Mouse (Mus musculus) retina, adult 2 months (tissue): ENCODE data around the gene Olfm4.

ENCODE experiments used
- DNase-seq: peaks from one replicate; pipeline ENCODE4 v3.0.0-alpha.2; 2012; ENCODE audit warnings: low read depth, low spot score

The Olfm4 gene

DNA sequence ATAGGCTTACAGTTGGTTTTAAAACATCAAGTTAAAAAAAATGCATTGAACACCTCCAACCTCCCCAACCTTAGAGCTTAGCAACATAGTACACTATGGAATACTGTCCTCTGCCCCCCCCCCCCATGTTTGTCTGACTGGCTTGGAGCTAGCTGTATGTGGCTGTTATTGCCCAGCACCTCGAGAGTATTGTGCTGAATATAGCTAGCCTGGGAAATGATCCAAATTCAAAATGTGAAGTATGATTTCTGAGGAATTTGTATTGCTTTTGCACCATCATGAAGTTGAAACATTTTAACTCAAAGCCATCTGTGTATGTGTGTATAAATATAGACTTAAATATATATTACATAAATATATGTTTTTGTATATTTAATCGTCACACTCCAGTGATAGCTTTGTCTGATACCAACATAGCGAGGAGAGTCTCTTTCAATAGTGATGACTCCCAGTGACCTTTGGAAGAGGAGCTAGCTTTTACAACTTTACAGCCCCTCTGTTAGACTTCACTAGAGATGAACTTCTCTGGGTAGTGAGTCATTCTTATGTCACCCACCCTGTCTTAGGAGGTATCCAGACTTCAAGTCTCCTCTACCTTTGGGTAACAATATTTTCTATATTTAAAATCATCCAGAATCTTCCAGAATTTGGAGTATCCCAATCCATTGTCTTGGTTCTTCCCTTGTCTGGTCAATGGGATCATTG lies 45.6 kb downstream of the Olfm4 start:
- DNase-seq = no peak

DNA sequence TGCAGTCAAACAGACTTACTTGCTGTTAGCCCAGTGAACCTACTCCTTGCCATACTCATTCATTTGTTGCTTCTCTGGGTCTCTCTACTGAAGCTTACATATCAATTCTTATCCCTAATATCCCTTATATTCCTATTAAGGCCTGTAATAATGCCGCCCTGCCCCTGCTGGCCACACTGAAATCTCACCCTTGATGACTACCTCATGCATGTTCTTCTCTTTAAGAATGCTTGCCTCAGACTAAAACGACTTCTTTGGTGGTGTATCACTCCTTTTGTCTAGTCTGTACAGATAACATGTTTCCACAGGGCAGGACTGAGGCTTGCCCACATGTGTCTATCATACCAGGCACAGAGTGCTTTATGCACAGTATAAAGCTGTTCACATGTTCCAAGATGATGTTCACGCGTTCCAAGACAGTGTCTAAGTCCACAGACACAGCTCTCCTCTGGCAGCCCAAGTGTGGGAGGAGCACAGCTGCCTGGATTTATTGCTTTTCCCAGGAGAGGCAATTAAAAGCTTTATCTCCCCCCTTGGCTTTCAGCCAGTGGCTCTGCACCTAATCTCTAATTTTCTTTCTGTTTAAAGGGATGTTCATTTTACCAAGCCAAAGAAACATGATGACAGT lies 55.9 kb downstream of the Olfm4 start:
- DNase-seq = no peak

DNA sequence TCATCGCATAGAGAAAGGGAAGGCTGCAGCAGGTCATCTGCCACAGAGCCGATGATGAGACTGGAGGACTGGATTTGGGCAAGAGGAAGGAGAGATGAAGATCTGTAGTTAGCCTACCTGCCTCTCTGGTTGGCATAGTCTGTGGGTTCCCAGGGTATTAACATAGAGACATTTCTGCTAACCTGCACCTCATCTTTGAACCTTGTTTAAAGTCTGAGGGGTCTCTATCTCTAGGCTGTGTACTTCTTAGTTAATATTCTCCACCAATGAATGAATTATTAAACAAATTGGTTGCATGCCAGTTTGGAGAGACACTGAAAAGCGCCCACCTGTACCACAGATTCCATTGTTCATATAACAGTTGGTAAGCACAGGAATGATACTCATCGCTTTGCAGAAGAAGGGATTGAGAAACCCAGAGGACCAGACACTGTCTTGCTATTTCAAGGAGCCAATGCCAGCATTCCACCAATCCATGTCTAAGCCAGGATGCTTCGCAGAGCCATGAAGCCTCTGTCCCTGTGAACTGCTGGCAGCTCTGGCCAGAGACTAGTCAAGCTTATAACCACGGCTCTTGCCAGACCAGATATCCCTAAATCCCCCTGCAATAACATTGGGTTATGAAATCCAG lies 62.3 kb downstream of the Olfm4 start:
- no peak for DNase-seq

DNA sequence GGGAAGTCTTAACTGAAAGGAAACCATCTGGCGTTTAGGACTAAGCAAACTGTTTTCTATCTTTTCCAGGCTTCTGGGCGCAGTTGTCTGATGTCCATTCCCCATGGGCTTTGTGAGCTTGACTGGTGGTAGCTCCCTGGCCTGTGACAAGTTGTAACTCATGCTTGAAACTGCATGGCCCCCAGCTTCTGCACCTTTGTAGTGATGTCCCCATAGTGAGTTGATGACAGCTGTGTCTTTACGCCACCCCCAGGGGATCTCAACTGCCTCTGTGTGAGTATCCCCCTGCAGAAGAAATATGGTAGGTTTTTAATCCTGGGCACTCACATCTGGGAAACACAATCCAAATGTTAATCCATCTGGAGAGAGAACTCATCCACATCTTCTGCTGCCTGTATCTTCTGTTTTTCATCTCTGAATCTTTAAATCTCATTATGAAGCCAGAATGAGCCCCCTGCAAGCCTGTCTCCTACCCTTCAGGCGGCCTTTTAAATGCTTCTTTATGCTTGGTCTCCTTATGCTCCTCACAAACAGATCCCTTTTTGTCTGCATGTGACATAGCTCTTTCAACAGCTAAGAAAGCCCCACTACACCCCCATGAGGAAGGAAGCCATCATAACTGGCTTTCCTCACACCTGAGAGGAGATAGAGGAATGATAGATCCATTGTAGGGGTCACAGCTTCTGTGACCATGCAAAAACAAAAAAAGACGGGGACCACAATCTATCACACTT lies 63.7 kb downstream of the Olfm4 start:
- no peak for DNase-seq

DNA sequence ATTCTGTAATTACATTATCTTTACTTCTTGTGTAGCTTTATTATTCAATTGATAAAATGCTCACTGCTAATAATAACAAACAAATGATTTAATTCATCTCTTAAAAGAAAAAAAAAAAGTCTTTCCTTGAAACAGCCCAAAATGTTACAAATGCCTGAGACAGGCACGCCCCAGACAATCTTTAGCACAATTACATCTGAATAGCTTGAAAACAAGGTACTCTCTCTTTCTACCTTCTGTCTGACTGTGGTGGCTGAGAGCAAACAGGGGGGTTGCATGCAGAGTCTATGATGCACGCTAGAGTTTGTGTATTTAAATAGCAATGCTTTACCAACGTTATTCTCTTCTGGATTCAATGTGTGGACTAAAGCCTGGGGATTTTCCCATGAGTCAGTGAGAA lies 71.8 kb downstream of the Olfm4 start:
- no peak for DNase-seq

DNA sequence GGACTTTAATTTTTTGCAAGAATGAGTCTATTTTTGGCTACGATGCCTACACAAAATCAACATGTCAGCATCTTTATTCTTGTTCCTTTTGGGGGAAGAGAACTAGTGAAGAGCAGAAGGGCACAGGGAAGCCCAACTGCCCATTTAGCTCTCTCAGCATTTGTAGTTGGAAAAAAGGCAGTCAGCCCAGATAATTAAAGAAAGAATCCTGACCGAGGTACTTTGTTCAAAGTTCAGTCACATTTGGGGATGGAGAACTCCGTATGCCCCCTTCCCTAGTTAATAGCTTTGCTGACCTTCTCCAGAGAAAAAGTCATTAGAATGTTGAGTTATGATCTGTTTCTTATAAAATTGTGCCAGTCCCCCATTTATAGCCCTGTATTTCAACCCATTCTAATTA lies 77.8 kb downstream of the Olfm4 start:
- DNase-seq = no peak

DNA sequence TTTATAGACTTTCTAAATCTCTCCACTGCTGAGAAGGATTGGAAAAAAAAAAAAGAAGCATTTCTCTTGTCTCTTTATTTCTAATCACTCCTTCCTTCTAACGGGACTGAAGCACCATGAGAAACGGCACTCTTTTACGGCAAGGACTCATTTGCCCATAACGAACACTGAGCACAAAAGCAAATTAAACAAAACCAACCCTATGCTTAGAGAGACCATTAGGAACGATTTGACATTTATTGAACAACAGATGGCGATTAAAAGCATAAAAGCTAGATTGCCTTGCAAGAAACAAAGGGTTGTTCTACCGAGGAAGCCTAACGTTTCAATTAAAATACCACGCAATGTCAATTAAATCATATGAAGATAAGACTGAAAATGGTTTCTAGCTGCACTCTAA lies 79.0 kb downstream of the Olfm4 start:
- DNase-seq = no peak

DNA sequence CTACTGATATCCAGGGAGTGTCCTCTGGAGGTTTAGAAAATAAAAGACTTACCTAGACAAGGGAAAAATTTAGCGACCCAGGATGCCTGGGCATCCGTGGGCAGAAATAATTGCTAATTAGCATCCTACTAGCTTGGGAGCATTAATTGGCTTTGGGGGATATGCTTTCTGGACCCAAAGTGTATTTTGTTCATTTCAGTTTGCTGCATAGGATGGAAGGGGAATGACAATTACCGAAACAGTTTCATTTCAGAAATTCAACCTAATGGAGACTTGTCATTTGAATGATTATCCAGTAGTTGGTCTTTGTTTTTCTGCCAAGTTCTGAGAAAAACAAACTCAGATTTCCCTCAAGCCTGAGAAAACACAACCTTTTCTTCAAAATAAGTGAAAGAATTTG lies 86.7 kb downstream of the Olfm4 start:
- DNase-seq = no peak
